Mouse (Mus musculus) frontal cortex, postnatal 10 days (tissue): Measurements from ENCODE around the gene Olfr945.

Experiments
- DNase-seq, 2 experiments: peaks; one replicate each; pipeline ENCODE4 v3.0.0; 2022; ENCODE audit warnings: low spot score in 2 of 2, mixed read lengths in 1 of 2

The Olfr945 gene

GRCm38 (mm10) chr9:39276718-39277117, at the start of gene Olfr945:
Gene Olfr945 (minus strand): TSS chr9:39276818.
- DNase-seq: no peak

- DNase-seq: no peak
Measured at GRCm38 (mm10) chr9:39325945-39326344, 49.3 kb upstream of the Olfr945 start, which contains the start of gene Olfr948. Gene Olfr948 (minus strand): TSS chr9:39326045.

- DNase-seq: no peak
Measured at GRCm38 (mm10) chr9:39287136-39287535, 10.5 kb upstream of the Olfr945 start.

- no peak for DNase-seq
Measured at GRCm38 (mm10) chr9:39249894-39250293, 26.7 kb downstream of the Olfr945 start, which contains the start of gene Olfr1537. Gene Olfr1537 (minus strand): TSS chr9:39249994.
